ENCODE assay signal across 8 mouse cellular contexts in the genomic region with DNA sequence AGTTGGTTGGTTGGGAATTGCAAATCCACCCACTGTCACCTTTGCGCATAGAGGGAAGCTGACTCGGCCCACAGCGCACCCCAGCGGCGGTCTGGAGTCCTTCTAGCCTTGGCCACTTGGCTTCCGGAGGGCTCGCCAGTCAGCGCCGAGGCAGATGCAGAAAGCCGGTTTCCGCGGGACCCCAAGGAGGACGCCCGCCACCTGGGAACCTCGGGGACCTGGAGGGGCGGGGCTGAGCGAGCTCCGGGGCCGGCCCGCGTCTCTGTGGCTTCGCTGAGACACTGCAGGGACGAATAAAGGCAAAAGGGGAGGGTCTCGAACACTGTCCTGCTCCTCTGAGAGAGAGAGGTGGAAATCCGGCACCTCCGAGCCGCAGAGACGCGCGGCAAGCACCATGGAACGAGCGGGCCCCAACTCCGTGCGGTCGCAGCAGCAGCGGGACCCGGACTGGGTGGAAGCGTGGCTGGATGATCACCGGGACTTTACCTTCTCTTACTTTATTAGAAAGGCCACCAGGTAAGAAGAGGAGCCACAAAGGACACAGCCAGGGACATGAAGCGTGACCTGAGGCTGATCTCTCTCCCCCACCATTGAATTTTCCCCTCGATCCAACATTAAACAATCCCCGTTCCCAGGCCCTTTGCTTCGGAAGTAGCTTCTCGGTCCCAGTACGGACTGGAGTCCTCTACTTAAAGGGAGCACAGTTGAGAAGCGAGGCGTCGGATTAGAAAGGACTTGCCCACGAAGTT. TPM values are rescaled to one million over a fixed set of nuclear protein-coding genes. Genes with fewer than 3 reads are reported as not detected.
DNase-seq lines count a peak whose midpoint lies in the region; ATAC-seq and TF ChIP-seq lines count a peak whose summit lies in the region.

Gene Pde5a (plus strand): TSS at position 96 of the 749 bp plus-strand sequence.

- DNase-seq in cerebellum, adult 11-12 months: peak; percentile 12
- DNase-seq in forebrain, postnatal 0 days: peak; percentile 74
- peak; percentile 78 to 84 for DNase-seq in heart, postnatal 36 days
- DNase-seq in large intestine, adult 2 months (ENCODE audit: low read depth, low spot score): peak; percentile 37
- peak; percentile 75 for DNase-seq in testis, postnatal 14 days (ENCODE audit: low spot score)

- peak within 1 kb of the TSS; percentile 88 for H3K27ac ChIP-seq in forebrain, postnatal 0 days (ENCODE audit: low read depth, low read length)
- peak within 1 kb of the TSS; percentile 96 for H3K27ac ChIP-seq in lung, embryonic 15.5 days

- peak within 1 kb of the TSS; percentile 76 for H3K9ac ChIP-seq in forebrain, postnatal 0 days
- H3K9ac ChIP-seq in lung, embryonic 15.5 days: peak within 1 kb of the TSS; percentile 66

- peaks cover 12% of the 10 kb centered on the region for H3K4me1 ChIP-seq in E14TG2a.4 (replicated peaks; ENCODE audit: low read depth, low read length)
- H3K4me1 ChIP-seq in forebrain, postnatal 0 days (ENCODE audit: insufficient read depth): no peaks in the 10 kb centered on the region
- H3K4me1 ChIP-seq in lung, embryonic 15.5 days: peaks cover 7% of the 10 kb centered on the region; the same call in 1 of the 2 replicates

- H3K36me3 ChIP-seq in E14TG2a.4 (ENCODE audit: insufficient read depth, low read length): no peaks in the 10 kb centered on the region
- H3K36me3 ChIP-seq in forebrain, postnatal 0 days (ENCODE audit: insufficient read depth): no peaks in the 10 kb centered on the region
- H3K36me3 ChIP-seq in lung, embryonic 15.5 days: no peaks in the 10 kb centered on the region

- peak; percentile 61 for ATAC-seq in forebrain, postnatal 0 days
- peak; percentile 65 for ATAC-seq in lung, embryonic 15.5 days (ENCODE audit: borderline replicate concordance, extremely low read depth, low FRiP score, low TSS enrichment)
- peak; percentile 34; the same call in 1 of the 2 replicates for ATAC-seq in neutrophil, adult 5-6 weeks (ENCODE audit: extremely low read depth, insufficient number of reproducible peaks, low FRiP score, poor library complexity, severe bottlenecking)

- H3K27me3 ChIP-seq in E14TG2a.4 (ENCODE audit: insufficient read depth, low read length): peaks cover 47% of the 10 kb centered on the region
- H3K27me3 ChIP-seq in forebrain, postnatal 0 days (ENCODE audit: insufficient read depth, low read length): no peaks in the 10 kb centered on the region
- H3K27me3 ChIP-seq in lung, embryonic 15.5 days: no peaks in the 10 kb centered on the region

- intact Hi-C loops in heart, postnatal 36 days (cut with DNase I): loop anchor here (2.0 to 5.0 kb wide), 2 partner anchors 80 to 222 kb away; no protein-coding TSS in a partner anchor

- WGBS in forebrain, postnatal 0 days: 1% methylated on average over 49 of the region's 49 CpGs
- WGBS in large intestine, adult 2 months: under 1% methylated on average over 49 of the region's 49 CpGs
- WGBS in lung, embryonic 15.5 days: under 1% methylated on average over 49 of the region's 49 CpGs

- no peaks in the 10 kb centered on the region for H3K9me3 ChIP-seq in E14TG2a.4 (ENCODE audit: low read length)
- H3K9me3 ChIP-seq in forebrain, postnatal 0 days (ENCODE audit: low read length): no peaks in the 10 kb centered on the region
- no peaks in the 10 kb centered on the region for H3K9me3 ChIP-seq in lung, embryonic 15.5 days

- TF ChIP-seq CTCF in E14TG2a.4 (conservative IDR thresholded peaks at IDR 0.05; ENCODE audit: low read length): peak; percentile 40
- TF ChIP-seq CTCF in forebrain, postnatal 0 days (IDR thresholded peaks at IDR 0.05; ENCODE audit: low read depth): peak; percentile 77

- H3K4me2 ChIP-seq in forebrain, postnatal 0 days (ENCODE audit: low read depth): peak within 1 kb of the TSS; percentile 91
- H3K4me2 ChIP-seq in lung, embryonic 15.5 days: peak within 1 kb of the TSS; percentile 63

- peak within 1 kb of the TSS; percentile 88 for H3K4me3 ChIP-seq in E14TG2a.4 (replicated peaks; ENCODE audit: low read length)
- H3K4me3 ChIP-seq in forebrain, postnatal 0 days (ENCODE audit: low read depth, low read length): peak within 1 kb of the TSS; percentile 79
- peak within 1 kb of the TSS; percentile 63 for H3K4me3 ChIP-seq in lung, embryonic 15.5 days

RNA-seq across cellular contexts. Expression of gene Pde5a, which starts in this region (rescaled TPM):
- total RNA-seq in forebrain, postnatal 0 days (2014; rRNA removed): 8.7 and 12.5 TPM in 2 replicates
- 0.92 and 1.4 TPM in 2 replicates for polyA plus RNA-seq in forebrain, postnatal 0 days (2015; fragmentation: Nextera tagmentation; extraction: Ambion mirVana)
- 1 to 10 TPM; 3.5 to 4.9 TPM for total RNA-seq in heart, postnatal 36 days (2021)
- polyA plus RNA-seq in large intestine, adult 2 months (2012; rRNA removed): 10.7 and 19.4 TPM in 2 replicates
- 27.8 and 28.9 TPM in 2 replicates for polyA plus RNA-seq in lung, embryonic 15.5 days (2015; fragmentation: Nextera tagmentation; extraction: Ambion mirVana)
- total RNA-seq in neutrophil, adult 5-6 weeks (2017): 4.7 and 9.5 TPM in 2 replicates

Comparison
In these comparisons a context has a peak if more than half of its experiments do, and no peak if none do; other contexts are left out.
1. Peak in every context shown above with its lines: DNase-seq, ATAC-seq, H3K4me3 ChIP-seq and H3K27ac ChIP-seq.
2. DNase-seq: peak in every context shown above with its lines; median percentile 81 in heart, postnatal 36 days; 75 in testis, postnatal 14 days; 74 in forebrain, postnatal 0 days; 37 in large intestine, adult 2 months; 12 in cerebellum, adult 11-12 months.